Mouse (Mus musculus): Measurements from ENCODE around the gene Cep164.

GRCm38 (mm10) chr9:45877928-45878327 lies 49.4 kb upstream of the Cep164 start:
- no peak for TF ChIP-seq GATA1 (IDR thresholded peaks at IDR 0.05; ENCODE audit: borderline replicate concordance, low read length)
- no peak for TF ChIP-seq FLI1 (IDR thresholded peaks at IDR 0.05; ENCODE audit: low read length)
